9 mouse cellular contexts compared by ENCODE assay signal in the genomic region with DNA sequence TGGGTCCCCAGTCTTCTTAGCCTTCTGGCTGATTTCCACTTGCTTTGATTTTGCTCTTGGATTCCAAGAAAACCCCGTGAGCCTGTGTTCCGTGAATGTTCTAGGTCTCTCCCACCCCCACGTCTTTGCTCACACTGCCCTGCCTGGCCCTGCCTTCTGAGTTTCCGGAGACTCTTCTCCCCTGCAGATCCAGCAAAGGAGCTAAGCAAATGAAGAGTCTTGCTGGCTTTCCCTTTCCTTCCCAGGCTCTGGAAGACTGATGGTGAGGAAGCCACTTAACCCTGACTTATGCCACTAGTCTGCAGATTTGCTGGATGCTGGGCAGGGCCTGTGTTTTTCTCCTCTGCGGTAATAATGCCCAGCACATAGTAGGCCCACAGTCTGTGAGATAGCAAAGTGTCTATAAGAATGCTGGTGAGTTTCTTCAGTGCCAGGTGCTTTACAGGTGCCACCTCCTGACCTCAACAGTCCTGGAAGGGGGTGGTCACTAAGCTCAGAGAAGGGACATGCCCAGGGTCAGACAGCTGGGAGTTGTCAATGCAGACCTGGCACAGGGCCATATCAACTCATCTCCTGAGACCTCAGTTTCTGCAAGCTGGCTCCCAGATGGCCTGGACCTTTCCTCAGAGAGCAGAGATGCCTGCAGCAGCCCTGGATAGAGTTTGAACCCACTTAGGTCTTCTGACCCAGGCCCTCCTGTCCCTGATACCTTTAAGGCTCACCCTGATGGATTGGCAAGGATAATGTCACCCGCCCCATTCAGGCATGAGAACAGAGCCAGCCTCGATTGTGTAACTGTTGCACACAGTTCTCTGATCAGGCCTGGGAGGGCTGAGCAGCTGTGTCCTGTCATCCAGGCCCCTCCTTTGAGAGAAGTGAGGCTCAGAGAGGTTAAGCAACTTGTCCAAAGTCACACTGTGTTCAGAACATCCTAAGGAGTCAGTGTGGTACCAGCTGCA. TPM values are rescaled to one million over a fixed set of nuclear protein-coding genes. Genes with fewer than 3 reads are reported as not detected.
DNase-seq lines count a peak whose midpoint lies in the region; ATAC-seq lines count a peak whose summit lies in the region.
"Had no signal": no experiment of that assay in that cellular context is flagged by ENCODE, and none has a peak within 500 bp of the region (broad histone marks: within the 10 kb centered on the region; RNA-seq: fewer than 3 reads in every experiment).

No protein-coding gene starts in this region.

- ATAC-seq in CD4-positive, CD25-positive, alpha-beta regulatory T cell, adult 4 months = no peak
- ATAC-seq in megakaryocyte, adult 5-6 weeks (ENCODE audit: poor library complexity, severe bottlenecking) = peak; percentile 15
- no peak for ATAC-seq in forebrain, embryonic 13.5 days
- no peak for ATAC-seq in midbrain, embryonic 14.5 days (ENCODE audit: low FRiP score, low TSS enrichment)

- intact Hi-C loops in left cerebral cortex, postnatal 4 days (cut with DNase I) = no loop called here
- intact Hi-C loops in left cerebral cortex, postnatal 36 days (cut with DNase I) = no loop called here
- intact Hi-C loops in heart, postnatal 10 days (cut with DNase I) = no loop called here

- peak; percentile 24 for DNase-seq in CD4-positive, CD25-positive, alpha-beta regulatory T cell, adult 2 months (ENCODE audit: low read depth, low spot score)
- DNase-seq in left cerebral cortex, postnatal 4 days = peak; percentile 30
- DNase-seq in left cerebral cortex, postnatal 36 days (ENCODE audit: low spot score in 2 of 2) = no peak
- DNase-seq in heart, postnatal 10 days = peak; percentile 65 to 71
- DNase-seq in midbrain, embryonic 14.5 days = no peak

- no peaks in the 10 kb centered on the region for H3K27me3 ChIP-seq in forebrain, embryonic 13.5 days
- no peaks in the 10 kb centered on the region for H3K27me3 ChIP-seq in midbrain, embryonic 14.5 days (ENCODE audit: control insufficient read depth, insufficient read depth, low read length)
- H3K27me3 ChIP-seq: hindbrain, embryonic 15.5 days had no signal

- no peak overlapping the region for H3K4me3 ChIP-seq in forebrain, embryonic 13.5 days
- no peak overlapping the region for H3K4me3 ChIP-seq in midbrain, embryonic 14.5 days (replicated peaks; ENCODE audit: low read depth, low read length)
- H3K4me3 ChIP-seq: hindbrain, embryonic 15.5 days had no signal

- peaks cover 10% of the 10 kb centered on the region; the same call in 1 of the 2 replicates for H3K4me1 ChIP-seq in forebrain, embryonic 13.5 days
- 0 out of 2 replicates have a peak, but pooled peaks cover under 1% of the 10 kb centered on the region for H3K4me1 ChIP-seq in midbrain, embryonic 14.5 days (ENCODE audit: control insufficient read depth, insufficient read depth, low read length)

- H3K9me3 ChIP-seq in forebrain, embryonic 13.5 days (replicated peaks) = no peaks in the 10 kb centered on the region
- H3K9me3 ChIP-seq in midbrain, embryonic 14.5 days (ENCODE audit: control insufficient read depth, low read length) = no peaks in the 10 kb centered on the region
- H3K9me3 ChIP-seq: hindbrain, embryonic 15.5 days had no signal

- H3K36me3 ChIP-seq in forebrain, embryonic 13.5 days (ENCODE audit: poor library complexity, severe bottlenecking) = no peaks in the 10 kb centered on the region
- H3K36me3 ChIP-seq in midbrain, embryonic 14.5 days (ENCODE audit: control insufficient read depth, insufficient read depth, low read length) = no peaks in the 10 kb centered on the region
- H3K36me3 ChIP-seq: hindbrain, embryonic 15.5 days had no signal

- no peak overlapping the region for H3K4me2 ChIP-seq in forebrain, embryonic 13.5 days
- no peak overlapping the region for H3K4me2 ChIP-seq in midbrain, embryonic 14.5 days (ENCODE audit: low read length)
- H3K4me2 ChIP-seq: hindbrain, embryonic 15.5 days had no signal

- H3K9ac ChIP-seq in forebrain, embryonic 13.5 days = no peak overlapping the region
- no peak overlapping the region for H3K9ac ChIP-seq in midbrain, embryonic 14.5 days (replicated peaks; ENCODE audit: low read length)
- H3K9ac ChIP-seq: hindbrain, embryonic 15.5 days had no signal

- no peak overlapping the region for H3K27ac ChIP-seq in forebrain, embryonic 13.5 days
- H3K27ac ChIP-seq in midbrain, embryonic 14.5 days (replicated peaks; ENCODE audit: low read depth, low read length) = no peak overlapping the region
- H3K27ac ChIP-seq: hindbrain, embryonic 15.5 days had no signal

- 77% methylated on average over 7 of the region's 7 CpGs for WGBS in forebrain, embryonic 13.5 days
- 76% methylated on average over 7 of the region's 7 CpGs for whole genome bisulfite sequencing in midbrain, embryonic 14.5 days

RNA-seq across cellular contexts. Expression of gene Ergic1, which starts 49.2 kb away (rescaled TPM):
- 10 to 100 TPM; 37.2 to 77.2 TPM for polyA plus RNA-seq in CD4-positive, CD25-positive, alpha-beta regulatory T cell, adult 4 months (2017; shearing (Covaris generic))
- 100 to 1,000 TPM; 180 to 193 TPM for total RNA-seq in left cerebral cortex, postnatal 4 days (2021)
- 100 to 1,000 TPM; 154 TPM for total RNA-seq in left cerebral cortex, postnatal 36 days (2021)
- total RNA-seq in heart, postnatal 10 days (2021) = 10 to 100 TPM; 84.4 to 87.8 TPM
- 18.9 and 22.1 TPM in 2 replicates for total RNA-seq in megakaryocyte, adult 5-6 weeks (2015)
- total RNA-seq in megakaryocyte, adult 5-6 weeks (2017) = 9.6 and 16.3 TPM in 2 replicates
- polyA plus RNA-seq in forebrain, embryonic 13.5 days (2015; fragmentation: Nextera tagmentation; extraction: Ambion mirVana) = 95.9 and 109 TPM in 2 replicates
- polyA plus RNA-seq in midbrain, embryonic 14.5 days (2014; fragmentation: Nextera tagmentation; extraction: Ambion mirVana) = 117 and 129 TPM in 2 replicates

RNA-seq across cellular contexts. Expression of gene Dusp1, which starts 49.8 kb away (rescaled TPM):
- 10 to 100 TPM; 24.6 to 24.7 TPM for polyA plus RNA-seq in CD4-positive, CD25-positive, alpha-beta regulatory T cell, adult 4 months (2017; shearing (Covaris generic))
- 10 to 100 TPM; 17.2 to 18.9 TPM for total RNA-seq in left cerebral cortex, postnatal 4 days (2021)
- total RNA-seq in left cerebral cortex, postnatal 36 days (2021) = 10 to 100 TPM; 25.0 to 66.5 TPM
- 100 to 1,000 TPM in 1 of 2 experiments, 10 to 100 TPM in 1; 60.1 to 100 TPM for total RNA-seq in heart, postnatal 10 days (2021)
- 265 and 280 TPM in 2 replicates for total RNA-seq in megakaryocyte, adult 5-6 weeks (2015)
- 58.9 and 72.1 TPM in 2 replicates for total RNA-seq in megakaryocyte, adult 5-6 weeks (2017)
- polyA plus RNA-seq in forebrain, embryonic 13.5 days (2015; fragmentation: Nextera tagmentation; extraction: Ambion mirVana) = 39.4 and 40.2 TPM in 2 replicates
- polyA plus RNA-seq in midbrain, embryonic 14.5 days (2014; fragmentation: Nextera tagmentation; extraction: Ambion mirVana) = 44.2 and 45.8 TPM in 2 replicates

Comparison
In these comparisons a context has a peak if more than half of its experiments do, and no peak if none do; other contexts are left out.
1. DNase-seq: peak in CD4-positive, CD25-positive, alpha-beta regulatory T cell, adult 2 months (single experiment), left cerebral cortex, postnatal 4 days (single experiment) and heart, postnatal 10 days (2 of 2); none in left cerebral cortex, postnatal 36 days (0 of 2) and midbrain, embryonic 14.5 days (single experiment).